Mouse (Mus musculus): Measurements from ENCODE around the gene Psmc3ip. TPM values are rescaled to one million over a fixed set of nuclear protein-coding genes. Genes with fewer than 3 reads are reported as not detected.

Gene Psmc3ip
- polyA plus RNA-seq, 1 experiment from 2014 or later, result 44.1 TPM

- no peak for TF ChIP-seq CTCF (IDR thresholded peaks at IDR 0.05; ENCODE audit: low read depth)
- Histone ChIP-seq H3K27ac (ENCODE audit: low read depth) (no peak overlapping the region), H3K4me1 (ENCODE audit: insufficient read depth) (peaks cover 10% of the 10 kb centered on the region), H3K9ac (no peak overlapping the region), H3K9me3 (ENCODE audit: low read depth, low read length) (no peaks in the 10 kb centered on the region), H3K4me3 (ENCODE audit: low read depth, low read length) (no peak overlapping the region), H3K4me2 (no peak overlapping the region), H3K27me3 (ENCODE audit: insufficient read depth, low read length) (peaks cover 11% of the 10 kb centered on the region), H3K36me3 (ENCODE audit: insufficient read depth) (peaks cover 31% of the 10 kb centered on the region)
- WGBS, result 89% methylated on average over 18 of the region's 18 CpGs
- ATAC-seq (ENCODE audit: insufficient read depth), result no peak
- no peak for DNase-seq
These were observed 9.5 kb downstream of the Psmc3ip start for GRCm38 (mm10) chr11:101085617-101086322.

- Histone ChIP-seq H3K4me1 (ENCODE audit: insufficient read depth) (peaks cover 10% of the 10 kb centered on the region), H3K27me3 (ENCODE audit: insufficient read depth, low read length) (peaks cover 21% of the 10 kb centered on the region), H3K36me3 (ENCODE audit: insufficient read depth) (peaks cover 22% of the 10 kb centered on the region), H3K9me3 (ENCODE audit: low read depth, low read length) (no peaks in the 10 kb centered on the region), H3K9ac (no peak overlapping the region), H3K4me3 (ENCODE audit: low read depth, low read length) (no peak overlapping the region), H3K27ac (ENCODE audit: low read depth) (no peak overlapping the region), H3K4me2 (no peak overlapping the region)
- TF ChIP-seq CTCF (IDR thresholded peaks at IDR 0.05; ENCODE audit: low read depth), result no peak
- ATAC-seq (ENCODE audit: insufficient read depth) (no peak), DNase-seq (no peak)
- WGBS, result 90% methylated on average over 12 of the region's 12 CpGs
These were observed 10.4 kb downstream of the Psmc3ip start for GRCm38 (mm10) chr11:101084811-101085210.

DNA sequence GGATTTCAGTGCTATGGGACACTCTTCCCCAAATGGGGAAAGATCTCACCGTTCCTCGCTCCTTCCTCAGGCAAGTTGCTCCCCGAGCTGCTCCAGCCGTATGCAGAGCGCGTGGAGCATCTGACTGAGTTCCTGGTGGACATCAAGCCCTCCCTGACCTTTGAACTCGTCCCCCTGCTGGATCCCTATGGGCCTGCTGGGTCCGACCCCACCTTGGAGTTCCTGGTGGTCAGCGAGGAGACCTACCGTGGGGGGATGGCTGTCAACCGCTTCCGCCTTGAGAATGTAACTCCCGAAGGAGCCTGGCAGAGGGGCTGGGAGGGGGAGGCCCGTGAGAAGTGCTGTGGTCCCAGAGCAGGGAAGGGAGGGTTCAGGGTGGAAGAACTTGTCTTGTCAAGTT is 11.0 kb downstream of the Psmc3ip start:
- Histone ChIP-seq H3K4me1 (ENCODE audit: insufficient read depth) (peaks cover 10% of the 10 kb centered on the region), H3K27me3 (ENCODE audit: insufficient read depth, low read length) (peaks cover 26% of the 10 kb centered on the region), H3K4me2 (no peak overlapping the region), H3K27ac (ENCODE audit: low read depth) (no peak overlapping the region), H3K36me3 (ENCODE audit: insufficient read depth) (peaks cover 16% of the 10 kb centered on the region), H3K9ac (no peak overlapping the region), H3K4me3 (ENCODE audit: low read depth, low read length) (no peak overlapping the region), H3K9me3 (ENCODE audit: low read depth, low read length) (no peaks in the 10 kb centered on the region)
- ATAC-seq (ENCODE audit: insufficient read depth) (no peak), DNase-seq (no peak)
- WGBS, result 82% methylated on average over 14 of the region's 14 CpGs
- TF ChIP-seq CTCF (IDR thresholded peaks at IDR 0.05; ENCODE audit: low read depth), result no peak

DNA sequence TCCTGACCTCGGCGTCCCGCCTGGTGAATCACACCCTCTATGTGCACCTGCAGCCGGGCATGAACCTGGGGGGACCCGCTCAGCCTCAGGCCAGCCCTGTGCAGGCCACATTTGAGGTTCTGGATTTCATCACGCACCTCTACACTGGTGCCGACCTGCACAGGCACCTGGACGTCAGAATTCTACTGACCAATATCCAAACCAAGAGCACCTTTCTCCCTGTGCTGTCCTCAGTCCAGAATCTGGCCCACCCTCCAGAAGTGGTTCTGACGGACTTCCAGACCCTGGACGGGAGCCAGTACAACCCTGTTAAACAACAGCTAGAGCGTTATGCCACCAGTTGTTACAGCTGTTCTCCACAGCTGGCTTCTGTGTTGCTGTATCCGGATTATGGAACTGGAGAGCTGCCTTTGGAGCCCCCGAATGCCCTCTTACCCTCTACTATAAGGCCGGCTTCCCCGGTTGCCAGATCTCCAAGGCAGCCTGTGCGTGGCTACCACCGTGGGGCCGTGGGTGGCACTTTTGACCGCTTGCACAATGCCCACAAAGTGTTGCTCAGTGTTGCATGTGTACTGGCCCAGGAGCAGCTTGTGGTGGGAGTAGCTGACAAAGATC is 12.0 kb downstream of the Psmc3ip start:
- H3K36me3 ChIP-seq (ENCODE audit: insufficient read depth), result peaks cover 12% of the 10 kb centered on the region; the same call in 1 of the 2 replicates
- whole genome bisulfite sequencing, result 27% methylated on average over 19 of the region's 19 CpGs
- H3K4me2 ChIP-seq, result peak overlapping the region; percentile 98
- no peaks in the 10 kb centered on the region for H3K9me3 ChIP-seq (ENCODE audit: low read depth, low read length)
- ATAC-seq (ENCODE audit: insufficient read depth) (peak; percentile 24), DNase-seq (no peak)
- H3K27ac ChIP-seq (ENCODE audit: low read depth), result peak overlapping the region; percentile 93
- H3K4me3 ChIP-seq (ENCODE audit: low read depth, low read length), result peak overlapping the region; percentile 83
- H3K27me3 ChIP-seq (ENCODE audit: insufficient read depth, low read length), result peaks cover 37% of the 10 kb centered on the region
- TF ChIP-seq CTCF (IDR thresholded peaks at IDR 0.05; ENCODE audit: low read depth), result no peak
- peaks cover 10% of the 10 kb centered on the region for H3K4me1 ChIP-seq (ENCODE audit: insufficient read depth)
- H3K9ac ChIP-seq, result peak overlapping the region; percentile 87

- peak; percentile 88 for ATAC-seq (ENCODE audit: insufficient read depth)
- H3K27me3 ChIP-seq (ENCODE audit: insufficient read depth, low read length), result peaks cover 44% of the 10 kb centered on the region
- peak; percentile 94 for DNase-seq
- WGBS, result under 1% methylated on average over 51 of the region's 51 CpGs
- TF ChIP-seq CTCF (IDR thresholded peaks at IDR 0.05; ENCODE audit: low read depth), result peak; percentile 62
- peak within 1 kb of the TSS; percentile 83 for H3K4me3 ChIP-seq (ENCODE audit: low read depth, low read length)
- peaks cover 10% of the 10 kb centered on the region; the same call in 1 of the 2 replicates for H3K4me1 ChIP-seq (ENCODE audit: insufficient read depth)
- H3K27ac ChIP-seq (ENCODE audit: low read depth), result peak within 1 kb of the TSS; percentile 93
- peak within 1 kb of the TSS; percentile 87 for H3K9ac ChIP-seq
- no peaks in the 10 kb centered on the region for H3K9me3 ChIP-seq (ENCODE audit: low read depth, low read length)
- H3K36me3 ChIP-seq (ENCODE audit: insufficient read depth), result peaks cover 12% of the 10 kb centered on the region; the same call in 1 of the 2 replicates
- H3K4me2 ChIP-seq, result peak within 1 kb of the TSS; percentile 98
These were observed 12.8 kb downstream of the Psmc3ip start, which contains the start of gene Coasy for GRCm38 (mm10) chr11:101082208-101083082. Gene Coasy, plus strand, starts transcription at chr11:101082565.

- no peak for TF ChIP-seq CTCF (IDR thresholded peaks at IDR 0.05; ENCODE audit: low read depth)
- H3K4me2 ChIP-seq, result peak overlapping the region; percentile 98
- H3K36me3 ChIP-seq (ENCODE audit: insufficient read depth), result peaks cover 12% of the 10 kb centered on the region; the same call in 1 of the 2 replicates
- DNase-seq, result no peak
- peaks cover 44% of the 10 kb centered on the region for H3K27me3 ChIP-seq (ENCODE audit: insufficient read depth, low read length)
- H3K9me3 ChIP-seq (ENCODE audit: low read depth, low read length), result no peaks in the 10 kb centered on the region
- H3K4me3 ChIP-seq (ENCODE audit: low read depth, low read length), result peak overlapping the region; percentile 83
- H3K4me1 ChIP-seq (ENCODE audit: insufficient read depth), result peaks cover 10% of the 10 kb centered on the region; the same call in 1 of the 2 replicates
- peak overlapping the region; percentile 87 for H3K9ac ChIP-seq
- H3K27ac ChIP-seq (ENCODE audit: low read depth), result peak overlapping the region; percentile 79
- no peak for ATAC-seq (ENCODE audit: insufficient read depth)
- WGBS, result 4% methylated on average over 10 of the region's 10 CpGs
These were observed 13.6 kb downstream of the Psmc3ip start for GRCm38 (mm10) chr11:101081659-101082058.

All from lung, embryonic 14.5 days (tissue).